Mouse (Mus musculus): Measurements from ENCODE around the gene 4930512M02Rik. TPM values are rescaled to one million over a fixed set of nuclear protein-coding genes. Genes with fewer than 3 reads are reported as not detected.

Gene 4930512M02Rik
- polyA plus RNA-seq, 2 experiments: not detected

DNA sequence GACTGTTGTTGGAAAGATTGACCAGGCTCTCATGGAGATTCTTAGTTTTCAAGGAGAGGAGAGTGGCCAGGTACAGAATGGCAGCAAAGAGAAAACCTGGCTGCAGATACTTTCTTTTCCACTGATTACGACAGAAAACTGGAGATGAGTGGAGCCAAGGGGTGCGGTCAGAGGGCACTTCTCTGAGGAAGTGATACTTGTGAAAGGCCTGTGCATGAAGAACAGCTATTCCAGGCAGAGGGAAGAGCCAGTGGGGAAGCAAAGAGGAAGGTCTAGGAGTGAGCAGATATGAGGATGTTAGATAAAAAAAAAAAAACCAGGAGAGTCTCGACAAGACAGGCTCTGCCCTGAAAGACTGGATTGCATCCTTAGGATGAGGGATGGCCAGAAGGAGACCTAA is 69.0 kb downstream of the 4930512M02Rik start:
- H3K4me3 ChIP-seq (ENCODE audit: insufficient read depth in 1 of 2, low read depth in 2 of 2, low read length in 2 of 2): no peak overlapping the region
- WGBS (ENCODE audit: insufficient replicate concordance): 39% methylated on average over 3 of the region's 3 CpGs
- no peaks in the 10 kb centered on the region for H3K36me3 ChIP-seq (replicated peaks; ENCODE audit: control insufficient read depth, insufficient read depth, low read depth)
- H3K9ac ChIP-seq (replicated peaks): no peak overlapping the region
- H3K4me1 ChIP-seq (replicated peaks; ENCODE audit: control insufficient read depth in 2 of 2, insufficient read depth in 2 of 2, low read length in 1 of 2): peaks cover 7 to 17% of the 10 kb centered on the region in 2 experiments; a peak in 3 of 4 replicates
- DNase-seq (ENCODE audit: low read depth in 3 of 3, low spot score in 3 of 3): no peak
- H3K27me3 ChIP-seq (ENCODE audit: control insufficient read depth, insufficient read depth, low read length): no peaks in the 10 kb centered on the region
- no peaks in the 10 kb centered on the region for H3K9me3 ChIP-seq (ENCODE audit: control insufficient read depth, low read length)
- no peak for TF ChIP-seq EP300 (IDR thresholded peaks at IDR 0.05; ENCODE audit: low read depth)
- no peak for TF ChIP-seq CTCF (IDR thresholded peaks at IDR 0.05; ENCODE audit: low read depth)
- no peak for ATAC-seq (ENCODE audit: insufficient read depth)
- no peak overlapping the region for H3K4me2 ChIP-seq (ENCODE audit: low read depth)
- H3K27ac ChIP-seq: no peak overlapping the region

DNA sequence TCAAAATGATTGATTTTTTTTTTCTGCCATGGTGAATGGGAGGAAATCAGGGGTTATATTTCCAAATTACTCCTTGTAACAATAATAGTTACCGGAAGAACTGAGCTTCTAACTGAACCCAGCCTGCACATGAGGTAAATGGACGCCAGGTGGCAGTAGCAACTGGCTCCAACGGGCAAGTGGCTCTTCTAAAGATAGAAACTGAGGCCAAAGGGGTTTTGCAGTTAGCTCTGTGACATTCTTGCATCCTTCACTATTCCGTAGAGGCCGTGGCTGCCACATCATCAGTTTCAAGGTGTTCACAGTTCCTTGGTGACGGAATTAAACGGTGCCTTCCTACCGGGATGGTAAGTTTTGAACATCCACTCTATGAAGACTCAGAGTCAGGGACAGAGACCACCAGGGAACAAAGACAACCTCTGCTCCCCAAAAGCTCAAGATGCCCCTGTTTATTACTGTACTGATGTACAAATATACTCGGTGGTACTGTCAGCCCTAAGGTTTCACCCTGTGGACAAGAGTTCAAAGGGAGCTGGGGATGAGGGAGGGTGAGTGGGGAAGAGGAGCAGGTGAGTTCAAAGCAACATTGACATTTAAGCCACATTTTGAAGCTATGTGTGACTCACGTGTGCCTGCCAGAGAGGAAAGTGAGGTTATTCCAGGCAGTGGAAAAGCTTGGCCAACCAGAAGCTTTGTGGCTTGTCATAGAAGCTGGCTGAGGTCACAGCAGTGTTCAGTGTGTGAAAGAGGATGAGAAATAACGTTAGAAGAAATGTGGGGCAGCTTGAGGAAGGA is 70.3 kb downstream of the 4930512M02Rik start:
- DNase-seq (ENCODE audit: low read depth in 3 of 3, low spot score in 3 of 3) (peak; percentile 51 to 56 (median 55)), ATAC-seq (ENCODE audit: insufficient read depth) (peak; percentile 42; the same call in 1 of the 2 replicates)
- no peaks in the 10 kb centered on the region for H3K9me3 ChIP-seq (ENCODE audit: control insufficient read depth, low read length)
- TF ChIP-seq EP300 (IDR thresholded peaks at IDR 0.05; ENCODE audit: low read depth): no peak
- peak; percentile 93 for TF ChIP-seq CTCF (IDR thresholded peaks at IDR 0.05; ENCODE audit: low read depth)
- H3K36me3 ChIP-seq (replicated peaks; ENCODE audit: control insufficient read depth, insufficient read depth, low read depth): no peaks in the 10 kb centered on the region
- H3K4me1 ChIP-seq (replicated peaks; ENCODE audit: control insufficient read depth in 2 of 2, insufficient read depth in 2 of 2, low read length in 1 of 2): peaks cover 7 to 17% of the 10 kb centered on the region in 2 experiments; a peak in 3 of 4 replicates
- no peak overlapping the region for H3K27ac ChIP-seq
- H3K4me3 ChIP-seq (ENCODE audit: insufficient read depth in 1 of 2, low read depth in 2 of 2, low read length in 2 of 2): no peak overlapping the region
- H3K27me3 ChIP-seq (ENCODE audit: control insufficient read depth, insufficient read depth, low read length): no peaks in the 10 kb centered on the region
- no peak overlapping the region for H3K9ac ChIP-seq (replicated peaks)
- H3K4me2 ChIP-seq (ENCODE audit: low read depth): no peak overlapping the region
- WGBS (ENCODE audit: insufficient replicate concordance): 21% methylated on average over 11 of the region's 11 CpGs

DNA sequence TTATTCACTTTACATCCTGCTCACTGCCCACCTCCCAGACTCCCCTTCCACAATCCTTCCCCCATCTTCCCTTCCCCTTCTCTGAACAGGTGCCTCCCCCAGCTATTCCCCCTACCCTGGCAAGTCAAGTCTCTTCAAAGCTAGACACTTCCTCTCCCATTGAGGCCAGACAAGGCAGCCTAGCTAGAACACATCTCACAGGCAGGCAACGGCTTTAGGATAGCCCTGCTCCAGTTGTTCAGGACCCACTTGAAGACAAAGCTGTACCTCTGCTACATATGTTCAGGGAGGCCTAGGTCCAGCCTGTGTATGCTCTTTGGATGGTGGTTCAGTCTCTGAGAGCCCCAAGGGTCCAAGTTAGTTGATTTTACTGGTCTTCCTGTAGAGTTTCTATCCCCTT is 71.4 kb downstream of the 4930512M02Rik start:
- Histone ChIP-seq H3K4me3 (ENCODE audit: insufficient read depth in 1 of 2, low read depth in 2 of 2, low read length in 2 of 2) (no peak overlapping the region), H3K4me1 (replicated peaks; ENCODE audit: control insufficient read depth in 2 of 2, insufficient read depth in 2 of 2, low read length in 1 of 2) (peaks cover 7 to 16% of the 10 kb centered on the region in 2 experiments; a peak in 3 of 4 replicates), H3K27ac (no peak overlapping the region), H3K9me3 (ENCODE audit: control insufficient read depth, low read length) (no peaks in the 10 kb centered on the region), H3K9ac (replicated peaks) (no peak overlapping the region), H3K27me3 (ENCODE audit: control insufficient read depth, insufficient read depth, low read length) (no peaks in the 10 kb centered on the region), H3K36me3 (replicated peaks; ENCODE audit: control insufficient read depth, insufficient read depth, low read depth) (no peaks in the 10 kb centered on the region), H3K4me2 (ENCODE audit: low read depth) (no peak overlapping the region)
- ATAC-seq (ENCODE audit: insufficient read depth) (no peak), DNase-seq (ENCODE audit: low read depth in 3 of 3, low spot score in 3 of 3) (no peak)
- TF ChIP-seq CTCF (IDR thresholded peaks at IDR 0.05; ENCODE audit: low read depth): no peak
- no peak for TF ChIP-seq EP300 (IDR thresholded peaks at IDR 0.05; ENCODE audit: low read depth)
- 37% methylated on average over 1 of the region's 1 CpGs for WGBS (ENCODE audit: insufficient replicate concordance)

DNA sequence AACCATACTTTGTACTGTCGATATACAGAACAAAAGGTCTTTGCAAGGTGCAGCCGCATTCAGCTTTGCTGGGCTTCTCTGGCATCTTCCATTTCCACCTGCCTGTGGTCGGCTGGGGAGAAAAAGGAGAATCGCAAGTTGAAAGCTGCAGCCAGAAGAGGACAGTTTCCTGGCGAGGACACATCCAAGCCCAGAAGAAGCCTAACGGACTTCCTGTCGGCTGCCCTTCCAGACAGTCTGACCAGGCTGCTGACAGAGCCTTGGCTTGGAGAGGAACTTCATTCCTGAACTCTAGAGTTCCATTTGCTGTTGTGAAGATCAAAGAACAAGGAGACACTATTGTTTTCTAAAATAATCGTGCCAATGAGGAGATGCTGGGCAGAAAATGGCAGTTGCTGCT is 72.1 kb downstream of the 4930512M02Rik start:
- H3K36me3 ChIP-seq (replicated peaks; ENCODE audit: control insufficient read depth, insufficient read depth, low read depth): no peaks in the 10 kb centered on the region

DNA sequence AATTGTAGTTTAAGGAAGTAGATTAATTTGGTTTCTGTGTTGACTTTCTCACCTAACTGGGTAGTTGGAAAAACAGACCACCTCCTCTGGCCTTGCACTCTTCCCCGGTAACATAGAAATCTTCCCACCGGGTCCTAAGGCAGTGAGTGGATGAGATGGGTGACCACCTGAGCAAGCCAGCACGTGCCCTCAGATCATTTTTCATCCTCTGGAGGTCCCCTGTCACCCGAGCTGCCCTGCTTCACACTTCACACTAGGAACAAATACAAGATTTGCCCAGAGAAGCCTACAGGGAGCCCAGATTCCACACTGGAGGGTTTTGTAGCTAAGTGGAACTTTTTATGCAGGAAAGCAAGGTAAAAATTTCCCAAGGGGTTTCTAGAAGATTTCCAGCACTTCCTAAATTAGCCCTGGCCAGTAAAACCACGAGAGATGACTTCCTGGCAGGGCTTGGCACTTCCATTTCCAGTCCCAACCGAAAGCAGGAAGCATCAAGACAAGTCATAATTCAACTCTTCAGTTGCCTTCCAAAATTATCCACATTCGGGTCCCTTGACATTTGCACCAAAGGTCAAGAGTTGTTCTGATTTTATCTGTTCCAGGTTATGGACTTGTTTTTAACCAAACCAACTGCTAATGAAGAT is 79.9 kb downstream of the 4930512M02Rik start:
- no peak for ATAC-seq (ENCODE audit: insufficient read depth)
- TF ChIP-seq EP300 (IDR thresholded peaks at IDR 0.05; ENCODE audit: low read depth) (no peak), CTCF (IDR thresholded peaks at IDR 0.05; ENCODE audit: low read depth) (no peak)
- no peak overlapping the region for H3K9ac ChIP-seq (replicated peaks)
- H3K9me3 ChIP-seq (ENCODE audit: control insufficient read depth, low read length): no peaks in the 10 kb centered on the region
- no peak overlapping the region for H3K27ac ChIP-seq
- 35% methylated on average over 7 of the region's 7 CpGs for WGBS (ENCODE audit: insufficient replicate concordance)
- no peaks in the 10 kb centered on the region for H3K27me3 ChIP-seq (ENCODE audit: control insufficient read depth, insufficient read depth, low read length)
- H3K4me3 ChIP-seq (ENCODE audit: insufficient read depth in 1 of 2, low read depth in 2 of 2, low read length in 2 of 2): no peak overlapping the region
- no peaks in the 10 kb centered on the region for H3K4me1 ChIP-seq (replicated peaks; ENCODE audit: control insufficient read depth in 2 of 2, insufficient read depth in 2 of 2, low read length in 1 of 2)
- no peak overlapping the region for H3K4me2 ChIP-seq (ENCODE audit: low read depth)
- no peak for DNase-seq (ENCODE audit: low read depth in 3 of 3, low spot score in 3 of 3)
- H3K36me3 ChIP-seq (replicated peaks; ENCODE audit: control insufficient read depth, insufficient read depth, low read depth): no peaks in the 10 kb centered on the region

More for the DNA sequence above, 72.1 kb downstream of the 4930512M02Rik start:
- H3K9ac ChIP-seq (replicated peaks): no peak overlapping the region
- no peak overlapping the region for H3K27ac ChIP-seq
- no peaks in the 10 kb centered on the region for H3K9me3 ChIP-seq (ENCODE audit: control insufficient read depth, low read length)
- no peak for DNase-seq (ENCODE audit: low read depth in 3 of 3, low spot score in 3 of 3)
- no peak overlapping the region for H3K4me2 ChIP-seq (ENCODE audit: low read depth)
- 49% methylated on average over 8 of the region's 8 CpGs for WGBS (ENCODE audit: insufficient replicate concordance)
- no peak for TF ChIP-seq CTCF (IDR thresholded peaks at IDR 0.05; ENCODE audit: low read depth)
- TF ChIP-seq EP300 (IDR thresholded peaks at IDR 0.05; ENCODE audit: low read depth): no peak
- ATAC-seq (ENCODE audit: insufficient read depth): no peak
- peaks cover 7 to 16% of the 10 kb centered on the region in 2 experiments; a peak in 3 of 4 replicates for H3K4me1 ChIP-seq (replicated peaks; ENCODE audit: control insufficient read depth in 2 of 2, insufficient read depth in 2 of 2, low read length in 1 of 2)
- H3K4me3 ChIP-seq (ENCODE audit: insufficient read depth in 1 of 2, low read depth in 2 of 2, low read length in 2 of 2): no peak overlapping the region
- no peaks in the 10 kb centered on the region for H3K27me3 ChIP-seq (ENCODE audit: control insufficient read depth, insufficient read depth, low read length)
